Mouse (Mus musculus) spleen, adult 2 months (tissue): Measurements from ENCODE around the gene Tmem51.

Source experiments
- CTCF ChIP-seq: fragments of 200-500 bp; IDR thresholded peaks from 2 replicates; pipeline ENCODE4 v1.5.1; 2011; ENCODE audit warnings: mild to moderate bottlenecking, inconsistent platforms; ENCODE audit not compliant: insufficient read depth, insufficient read length, insufficient replicate concordance; ENCODE audit errors: extremely low read depth
- POLR2A ChIP-seq: fragments of 200-500 bp; IDR thresholded peaks from 2 replicates; pipeline ENCODE4 v1.6.1; 2011; ENCODE audit warnings: low read depth, low read length, inconsistent platforms

DNA sequence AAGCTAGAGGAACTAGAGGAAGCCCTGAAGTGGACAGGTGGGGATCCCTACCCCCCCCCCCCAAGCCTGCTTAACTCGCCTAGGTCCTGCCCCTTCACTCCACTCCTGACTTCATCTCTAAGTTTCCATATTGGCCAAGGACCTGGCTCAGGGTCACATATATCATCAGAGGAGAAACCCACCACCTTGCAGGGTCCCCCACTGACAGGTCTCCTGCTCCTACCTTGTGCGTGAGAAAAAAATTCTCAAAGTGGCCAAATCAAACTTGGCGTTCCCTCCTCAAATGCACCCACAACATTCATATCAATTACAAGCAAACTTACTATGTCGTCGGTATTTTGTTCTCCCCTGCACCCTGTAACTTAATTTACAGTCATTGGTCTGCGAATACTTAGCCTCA is 911 bp downstream of the Tmem51 start:
- TF ChIP-seq CTCF (no peak), POLR2A (no peak)
